Mouse (Mus musculus) heart, postnatal 25 days (tissue): ENCODE results near the gene Tnik. TPM values are rescaled to one million over a fixed set of nuclear protein-coding genes. Genes with fewer than 3 reads are reported as not detected.
A peak's percentile ranks its signal among the peaks of the same experiment; 100 is the strongest.

Experiments
- DNase-seq: peaks from one replicate; pipeline ENCODE4 v3.0.0; 2022; ENCODE audit warnings: low spot score
- intact Hi-C: fragments of 180-260 bp; cut with DNase I; formaldehyde crosslinking; loops from one replicate; pipeline ENCODE4 v1.15.1; 2025
- total RNA-seq, 2 experiments: library from RNA; stranded (reverse); gene quantifications; 2 replicates each; pipeline ENCODE4 v1.2.3; 2021

Gene Tnik
- total RNA-seq, 2 experiments from 2014 or later: 32.2 to 37.1 TPM

- intact Hi-C loops: no loop called here
- no peak for DNase-seq
Observed at GRCm38 (mm10) chr3:28343661-28344060, 80.6 kb downstream of the Tnik start.

- intact Hi-C loops: no loop called here
- no peak for DNase-seq
Observed at GRCm38 (mm10) chr3:28345446-28345845, 82.4 kb downstream of the Tnik start.

GRCm38 (mm10) chr3:28345961-28346360, 82.9 kb downstream of the Tnik start:
- intact Hi-C loops: no loop called here
- no peak for DNase-seq

- DNase-seq: no peak
- intact Hi-C loops: no loop called here
Observed at GRCm38 (mm10) chr3:28346476-28346875, 83.5 kb downstream of the Tnik start.

GRCm38 (mm10) chr3:28348746-28349145, 85.7 kb downstream of the Tnik start:
- DNase-seq: no peak
- intact Hi-C loops: no loop called here

- DNase-seq: no peak
- intact Hi-C loops: no loop called here
Observed at GRCm38 (mm10) chr3:28350147-28350801, 87.3 kb downstream of the Tnik start.

GRCm38 (mm10) chr3:28358391-28358790, 95.4 kb downstream of the Tnik start:
- DNase-seq: no peak
- intact Hi-C loops: no loop called here

GRCm38 (mm10) chr3:28359138-28359537, 96.1 kb downstream of the Tnik start:
- DNase-seq: no peak

GRCm38 (mm10) chr3:28361056-28361455, 98.0 kb downstream of the Tnik start:
- DNase-seq: no peak
- intact Hi-C loops: loop anchor here (10.0 kb wide), 1 partner anchor 96 kb away; the partner anchor contains the start of gene Tnik

More at GRCm38 (mm10) chr3:28359138-28359537, 96.1 kb downstream of the Tnik start:
- intact Hi-C loops: no loop called here

- DNase-seq: no peak
- intact Hi-C loops: loop anchor here (10.0 kb wide), 1 partner anchor 99 kb away; the partner anchor contains the start of gene Tnik
Observed at GRCm38 (mm10) chr3:28363441-28364125, 100.6 kb downstream of the Tnik start.

- DNase-seq: no peak
- intact Hi-C loops: loop anchor here (5.0 to 10.0 kb wide), 2 partner anchors 104 to 119 kb away; partner anchors contain the start of gene Tnik
Observed at GRCm38 (mm10) chr3:28368746-28369145, 105.7 kb downstream of the Tnik start.

- no peak for DNase-seq
Observed at GRCm38 (mm10) chr3:28369266-28369665, 106.3 kb downstream of the Tnik start.

GRCm38 (mm10) chr3:28369698-28370097, 106.7 kb downstream of the Tnik start:
- intact Hi-C loops: loop anchor here (5.0 to 10.0 kb wide), 2 partner anchors 105 to 118 kb away; partner anchors contain the start of gene Tnik
- DNase-seq: no peak

More at GRCm38 (mm10) chr3:28369266-28369665, 106.3 kb downstream of the Tnik start:
- intact Hi-C loops: loop anchor here (5.0 to 10.0 kb wide), 2 partner anchors 104 to 118 kb away; partner anchors contain the start of gene Tnik

GRCm38 (mm10) chr3:28371583-28371982, 108.6 kb downstream of the Tnik start:
- peak; percentile 40 for DNase-seq
- intact Hi-C loops: no loop called here

GRCm38 (mm10) chr3:28372459-28372858, 109.4 kb downstream of the Tnik start:
- DNase-seq: no peak
- intact Hi-C loops: no loop called here

GRCm38 (mm10) chr3:28374738-28375510, 111.9 kb downstream of the Tnik start:
- DNase-seq: no peak
- intact Hi-C loops: no loop called here

- intact Hi-C loops: no loop called here
- no peak for DNase-seq
Observed at GRCm38 (mm10) chr3:28380224-28380623, 117.2 kb downstream of the Tnik start.

GRCm38 (mm10) chr3:28383526-28384126, 120.6 kb downstream of the Tnik start:
- intact Hi-C loops: no loop called here
- DNase-seq: no peak

- intact Hi-C loops: no loop called here
- DNase-seq: no peak
Observed at GRCm38 (mm10) chr3:28385199-28385975, 122.4 kb downstream of the Tnik start.
